ENCODE assay signal across 10 mouse cellular contexts in the genomic region with DNA sequence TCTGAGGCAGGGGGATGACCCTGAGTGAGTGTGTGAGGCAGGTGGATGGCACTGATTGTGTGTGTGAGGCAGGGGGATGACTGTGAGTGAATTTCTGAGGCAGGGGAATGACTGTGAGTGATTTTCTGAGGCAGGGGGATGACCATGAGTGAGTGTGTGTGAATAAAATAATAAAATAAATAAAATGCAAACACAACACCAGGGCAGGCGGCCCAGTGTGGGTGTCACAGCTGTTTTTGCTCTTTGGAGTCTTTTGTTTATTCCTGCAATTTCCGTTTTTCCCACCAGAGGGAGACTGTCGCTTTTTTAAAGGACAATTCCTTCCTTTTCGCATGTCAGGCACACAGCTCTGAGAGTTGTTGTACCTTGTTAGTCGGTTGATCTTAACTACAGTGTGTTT. TPM values are rescaled to one million over a fixed set of nuclear protein-coding genes. Genes with fewer than 3 reads are reported as not detected.
DNase-seq lines count a peak whose midpoint lies in the region.
"Not testable (repeated sequence)": the region's sequence is repeated elsewhere in the genome, so short reads cannot be mapped to it uniquely, and the experiment has no call there.
"Had no signal": no experiment of that assay in that cellular context is flagged by ENCODE, and none has a peak within 500 bp of the region (broad histone marks: within the 10 kb centered on the region; RNA-seq: fewer than 3 reads in every experiment).

No protein-coding gene starts in this region.

- not testable (repeated sequence) for H3K36me3 ChIP-seq in macrophage (ENCODE audit: inconsistent target)

- 0% methylated on average over 5 of the region's 5 CpGs for WGBS in macrophage (ENCODE audit: missing documents)

- H3K4me3 ChIP-seq in macrophage (ENCODE audit: inconsistent target): peak overlapping the region; percentile 62

- peak; percentile 77 for DNase-seq in adrenal gland, postnatal 10 days
- peak; percentile 94 for DNase-seq in embryo, embryonic 10.5 days (ENCODE audit: low spot score)
- DNase-seq in gastrocnemius, postnatal 4 days (ENCODE audit: low spot score in 2 of 2): peak; percentile 47 to 62
- DNase-seq in induced T-regulatory cell, adult 2 months (ENCODE audit: low read depth): peak; percentile 98
- DNase-seq in left cerebral cortex, postnatal 14 days (ENCODE audit: low spot score in 2 of 2): peak; percentile 82
- DNase-seq in right cerebral cortex, adult 18-20 months: peak; percentile 52
- DNase-seq in urinary bladder, postnatal 14 days (ENCODE audit: low spot score): peak; percentile 73

- intact Hi-C loops in left cerebral cortex, postnatal 14 days (cut with DNase I): not testable (repeated sequence)

- H3K79me2 ChIP-seq in macrophage (ENCODE audit: inconsistent target): not testable (repeated sequence)

- peak overlapping the region; percentile 99 for H3K27ac ChIP-seq in macrophage

RNA-seq across cellular contexts. Expression of a gene that starts 42.5 kb away (rescaled TPM):
- 1 to 10 TPM; 1.6 to 1.8 TPM for total RNA-seq in adrenal gland, postnatal 10 days (2021)
- total RNA-seq in gastrocnemius, postnatal 4 days (2021): 1 to 10 TPM; 3.7 to 4.2 TPM
- 1 to 10 TPM in 1 of 2 experiments, under 1 TPM in 1; 0.93 to 1.2 TPM for total RNA-seq in left cerebral cortex, postnatal 14 days (2021)
- total RNA-seq in macrophage (2018; cell fraction: chromatin; rRNA removed): 100 to 1,000 TPM in 1 of 26 experiments, 10 to 100 TPM in 15, 1 to 10 TPM in 10; 3.2 to 114 (median 15.1) TPM
- 100 to 1,000 TPM in 2 of 26 experiments, 10 to 100 TPM in 24; 12.2 to 163 (median 31.0) TPM for total RNA-seq in macrophage (2018; cell fraction: cytosol; rRNA removed)
- 100 to 1,000 TPM in 5 of 26 experiments, 10 to 100 TPM in 21; 15.0 to 152 (median 47.8) TPM for total RNA-seq in macrophage (2018; cell fraction: nucleus; rRNA removed)
- polyA plus RNA-seq in macrophage (2018): 22.8 to 148 TPM (median 64.7 TPM) in 3 replicates

RNA-seq across cellular contexts. Expression of a gene that starts 52.2 kb away (rescaled TPM):
- total RNA-seq in adrenal gland, postnatal 10 days (2021): not detected
- total RNA-seq in gastrocnemius, postnatal 4 days (2021): not detected
- not detected for total RNA-seq in left cerebral cortex, postnatal 14 days (2021)
- total RNA-seq in macrophage (2018; cell fraction: chromatin; rRNA removed): 1 to 10 TPM in 20 of 26 experiments, under 1 TPM in 2, not detected in 4; 0.77 to 3.9 (median 1.5) TPM
- total RNA-seq in macrophage (2018; cell fraction: cytosol; rRNA removed): 1 to 10 TPM in 4 of 26 experiments, under 1 TPM in 22; 0.24 to 1.5 (median 0.67) TPM
- total RNA-seq in macrophage (2018; cell fraction: nucleus; rRNA removed): 1 to 10 TPM in 23 of 26 experiments, under 1 TPM in 3; 0.79 to 4.5 (median 2.0) TPM
- polyA plus RNA-seq in macrophage (2018): 0.27 to 1.4 TPM (median 1.0 TPM) in 3 replicates
- total RNA-seq: adrenal gland, adult 8-10 months; layer of hippocampus, postnatal 14 days had no signal

Comparison
In these comparisons a context has a peak if more than half of its experiments do, and no peak if none do; other contexts are left out.
1. Peak in every context shown above with its lines: DNase-seq, H3K4me3 ChIP-seq and H3K27ac ChIP-seq.